Mouse (Mus musculus) neural tube, embryonic 12.5 days (tissue): ENCODE data around the gene Hspa13. TPM values are rescaled to one million over a fixed set of nuclear protein-coding genes. Genes with fewer than 3 reads are reported as not detected.

Experiments
- ATAC-seq: fragments of 200-750 bp; cut with Nextera tagmentation; 2 replicates; pipeline ENCODE4 v1.8.0; 2017; ENCODE audit warnings: low read depth, mild to moderate bottlenecking, moderate TSS enrichment, moderate library complexity; ENCODE audit not compliant: low FRiP score
- H3K27ac ChIP-seq: fragments of 300-500 bp; sonication (generic); 2 replicates; pipeline ENCODE4 v1.5.1; 2016
- H3K27me3 ChIP-seq: fragments of 300-500 bp; sonication (generic); replicated peaks from 2 replicates; pipeline ENCODE4 v1.6.1; 2016; ENCODE audit warnings: mild to moderate bottlenecking
- H3K36me3 ChIP-seq: fragments of 300-500 bp; sonication (generic); 2 replicates; pipeline ENCODE4 v1.6.1; 2016; ENCODE audit warnings: mild to moderate bottlenecking
- H3K4me1 ChIP-seq: fragments of 300-500 bp; sonication (generic); 2 replicates; pipeline ENCODE4 v1.6.1; 2016
- H3K4me2 ChIP-seq: fragments of 300-500 bp; sonication (generic); replicated peaks from 2 replicates; pipeline ENCODE4 v1.6.1; 2016; ENCODE audit warnings: mild to moderate bottlenecking
- H3K4me3 ChIP-seq: fragments of 300-500 bp; sonication (generic); 2 replicates; pipeline ENCODE4 v1.5.1; 2016
- H3K9ac ChIP-seq: fragments of 300-500 bp; sonication (generic); 2 replicates; pipeline ENCODE4 v1.6.1; 2016; ENCODE audit warnings: mild to moderate bottlenecking
- H3K9me3 ChIP-seq: fragments of 300-500 bp; sonication (generic); 2 replicates; pipeline ENCODE4 v1.6.1; 2016; ENCODE audit warnings: mild to moderate bottlenecking
- WGBS: fragments of 180-500 bp; shearing (Covaris S2); methylation state at CpG from one replicate; pipeline ENCODE4 v1.1.7; 2016; 5-methylcytosine and 5-hydroxymethylcytosine counted together
- polyA plus RNA-seq: library from polyadenylated mRNA; unstranded; fragments of >200 nt; fragmentation: Nextera tagmentation; extraction: Ambion mirVana; gene quantifications from 2 replicates; pipeline ENCODE4 v1.2.1, GENCODE M21; 2016

The Hspa13 gene
- 34.1 and 34.4 TPM in 2 replicates for polyA plus RNA-seq

DNA sequence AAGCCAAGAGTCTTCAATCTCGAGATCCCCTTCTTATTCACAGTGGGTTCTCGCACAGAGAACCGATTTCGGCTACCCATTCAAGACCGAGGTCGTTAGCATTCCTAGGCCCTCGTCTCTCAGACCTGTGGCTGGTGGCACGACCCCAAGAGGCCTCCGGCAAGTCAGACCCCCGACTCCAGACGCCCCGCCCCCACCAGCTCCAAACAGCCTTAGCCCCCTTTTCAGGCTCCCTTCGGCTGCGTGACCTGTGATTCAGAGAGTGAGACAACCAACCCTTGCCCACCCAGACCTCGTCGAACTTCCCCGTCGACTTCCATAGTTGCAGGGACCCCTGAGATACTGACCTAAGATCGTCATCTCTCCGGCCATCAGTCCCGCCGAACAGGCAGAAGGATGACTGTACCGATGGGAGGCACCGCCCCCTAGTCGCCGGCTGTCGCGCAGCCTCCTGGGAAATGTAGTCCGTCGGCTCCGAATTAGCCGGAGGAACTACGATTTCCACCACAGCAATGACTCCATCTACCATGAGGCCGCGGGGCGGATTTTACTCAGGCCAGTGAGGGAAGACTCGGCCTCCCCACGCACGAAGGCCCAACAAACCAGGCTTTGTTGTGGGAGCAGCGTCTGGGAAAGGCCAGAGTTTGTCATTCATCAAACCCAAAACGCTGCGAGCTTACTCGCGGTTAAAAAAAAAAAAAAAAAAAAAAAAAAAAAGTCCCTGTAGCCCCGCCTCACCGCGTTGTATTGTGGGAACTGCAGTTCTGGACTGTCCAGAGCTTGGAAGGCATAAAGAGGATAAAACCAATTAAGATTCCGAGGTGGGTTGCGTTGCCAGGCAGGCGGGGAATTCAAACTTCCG lies at the start of gene Hspa13:
Gene Hspa13 (minus strand): TSS at position 717 of the 862 bp plus-strand sequence.
- no peak within 1 kb of the TSS; the same call in 1 of the 2 replicates for H3K27ac ChIP-seq
- ATAC-seq, result peak; percentile 99
- peak within 1 kb of the TSS; percentile 76 for H3K9ac ChIP-seq
- WGBS, result under 1% methylated on average over 51 of the region's 51 CpGs
- H3K4me3 ChIP-seq, result peak within 1 kb of the TSS; percentile 67
- no peaks in the 10 kb centered on the region for H3K27me3 ChIP-seq
- peaks cover 22% of the 10 kb centered on the region for H3K36me3 ChIP-seq
- no peaks in the 10 kb centered on the region; the same call in none of the 2 replicates for H3K4me1 ChIP-seq
- H3K4me2 ChIP-seq, result peak within 1 kb of the TSS; percentile 65
- no peaks in the 10 kb centered on the region for H3K9me3 ChIP-seq

DNA sequence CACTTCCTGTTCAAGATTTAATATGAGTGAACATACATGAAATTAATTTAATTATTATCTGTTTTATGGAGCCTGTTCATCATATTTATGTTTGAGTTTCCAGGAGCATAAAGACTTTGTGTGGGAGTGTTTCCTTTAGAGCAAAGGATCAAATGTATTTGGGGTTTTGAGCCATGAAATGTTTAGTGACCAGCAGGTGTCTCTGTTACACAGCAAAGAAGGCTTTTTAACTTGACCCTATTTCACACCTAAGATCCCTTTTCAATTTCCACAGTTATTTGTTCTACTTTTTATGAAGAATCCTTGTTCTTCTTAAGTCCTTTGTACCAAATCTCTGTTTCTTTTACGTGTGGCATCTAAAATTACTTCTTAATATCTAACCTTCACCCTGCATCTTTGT lies 12.4 kb upstream of the Hspa13 start:
- Histone ChIP-seq H3K4me1 (no peaks in the 10 kb centered on the region), H3K4me2 (no peak overlapping the region), H3K4me3 (no peak overlapping the region), H3K27ac (no peak overlapping the region), H3K9me3 (no peaks in the 10 kb centered on the region), H3K36me3 (no peaks in the 10 kb centered on the region), H3K27me3 (no peaks in the 10 kb centered on the region), H3K9ac (no peak overlapping the region)
- 61% methylated on average over 1 of the region's 1 CpGs for WGBS
- no peak for ATAC-seq

DNA sequence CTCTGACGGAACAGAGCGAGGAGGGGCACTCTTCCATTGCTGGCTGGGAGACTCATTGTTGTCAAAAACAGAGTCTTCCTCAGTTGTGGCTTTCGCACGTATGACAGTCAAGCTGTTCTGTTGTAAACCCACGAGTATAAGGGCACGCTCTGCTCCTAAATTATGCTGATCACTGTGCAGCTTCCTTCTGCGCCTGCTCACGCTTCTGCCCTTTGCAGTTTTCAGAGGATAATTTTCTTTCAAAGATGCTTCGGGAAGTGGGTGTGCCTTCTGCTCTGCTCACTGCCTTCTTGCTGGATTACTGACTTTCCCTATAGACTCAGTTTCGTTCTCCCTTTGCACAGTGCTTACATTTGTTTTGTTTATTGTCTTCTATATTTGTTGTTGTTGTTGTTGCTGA lies 6.3 kb upstream of the Hspa13 start:
- WGBS, result 90% methylated on average over 10 of the region's 10 CpGs
- Histone ChIP-seq H3K4me3 (no peak overlapping the region), H3K4me1 (no peaks in the 10 kb centered on the region), H3K4me2 (no peak overlapping the region), H3K27ac (no peak overlapping the region), H3K36me3 (no peaks in the 10 kb centered on the region), H3K9ac (no peak overlapping the region), H3K9me3 (no peaks in the 10 kb centered on the region), H3K27me3 (no peaks in the 10 kb centered on the region)
- no peak for ATAC-seq

DNA sequence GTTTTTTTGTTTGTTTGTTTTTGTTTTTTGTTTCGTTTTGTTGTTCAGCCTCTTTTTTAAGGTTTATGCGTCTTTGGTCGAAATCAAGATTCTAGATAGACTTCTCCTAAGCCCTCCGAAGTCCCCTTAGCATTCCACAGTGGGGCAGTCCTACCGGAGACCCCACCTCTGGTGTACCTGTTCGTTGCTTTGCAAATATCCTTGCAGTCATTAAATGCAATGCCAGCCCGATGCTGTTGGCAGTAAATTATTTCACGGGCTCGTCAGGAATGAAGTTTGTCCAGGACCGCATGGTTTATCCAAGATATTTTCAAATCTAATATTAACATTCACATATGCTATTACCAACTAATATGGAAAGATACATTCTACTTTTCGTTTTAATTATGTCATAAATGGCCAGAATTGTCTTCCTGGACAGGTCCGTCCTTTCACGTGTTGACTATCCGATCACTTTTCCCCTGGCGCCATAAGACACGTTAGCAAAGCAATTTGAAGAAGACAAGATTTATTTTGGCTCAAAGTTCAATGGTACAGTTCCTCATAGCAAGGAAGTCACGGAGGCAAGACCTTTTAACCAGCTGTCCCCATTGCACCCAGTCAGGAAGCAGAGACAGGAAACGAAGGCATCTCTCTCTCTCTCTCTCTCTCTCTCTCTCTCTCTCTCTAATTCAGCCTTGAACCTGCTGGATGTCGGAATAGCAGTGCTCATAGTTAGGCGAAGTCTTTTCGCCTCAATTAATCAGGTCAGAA lies 522 bp upstream of the Hspa13 start:
- Histone ChIP-seq H3K4me3 (peak overlapping the region; percentile 67), H3K27ac (no peak overlapping the region), H3K36me3 (peaks cover 21% of the 10 kb centered on the region), H3K27me3 (no peaks in the 10 kb centered on the region), H3K9ac (peak overlapping the region; percentile 1; the same call in 1 of the 2 replicates), H3K4me2 (peak overlapping the region; percentile 55), H3K4me1 (no peaks in the 10 kb centered on the region; the same call in none of the 2 replicates), H3K9me3 (no peaks in the 10 kb centered on the region)
- 23% methylated on average over 21 of the region's 21 CpGs for WGBS
- peak; percentile 62 for ATAC-seq

DNA sequence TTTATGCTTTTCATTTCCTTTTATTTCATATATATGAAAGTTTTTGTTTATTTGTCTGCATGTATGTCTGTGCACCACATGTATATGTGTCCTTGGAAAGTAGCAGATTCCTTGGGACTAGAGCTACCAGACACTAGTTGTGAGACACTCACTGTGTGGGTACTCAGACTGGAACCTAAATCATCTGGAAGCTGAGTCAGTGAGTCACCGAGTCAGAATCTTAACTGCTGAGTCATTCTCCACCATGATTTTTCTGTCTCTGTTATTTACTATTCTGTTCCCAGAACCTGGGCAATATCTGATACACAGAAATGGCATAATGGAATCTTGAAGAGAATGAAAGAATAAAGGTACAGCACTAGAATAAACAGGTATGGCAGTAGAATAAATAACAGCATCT lies 14.0 kb downstream of the Hspa13 start:
- H3K9me3 ChIP-seq, result no peaks in the 10 kb centered on the region
- 81% methylated on average over 1 of the region's 1 CpGs for WGBS
- peaks cover 23% of the 10 kb centered on the region for H3K36me3 ChIP-seq
- H3K4me1 ChIP-seq, result no peaks in the 10 kb centered on the region
- no peak overlapping the region for H3K4me3 ChIP-seq
- H3K27ac ChIP-seq, result no peak overlapping the region
- H3K9ac ChIP-seq, result no peak overlapping the region
- H3K27me3 ChIP-seq, result no peaks in the 10 kb centered on the region
- no peak for ATAC-seq
- H3K4me2 ChIP-seq, result no peak overlapping the region

DNA sequence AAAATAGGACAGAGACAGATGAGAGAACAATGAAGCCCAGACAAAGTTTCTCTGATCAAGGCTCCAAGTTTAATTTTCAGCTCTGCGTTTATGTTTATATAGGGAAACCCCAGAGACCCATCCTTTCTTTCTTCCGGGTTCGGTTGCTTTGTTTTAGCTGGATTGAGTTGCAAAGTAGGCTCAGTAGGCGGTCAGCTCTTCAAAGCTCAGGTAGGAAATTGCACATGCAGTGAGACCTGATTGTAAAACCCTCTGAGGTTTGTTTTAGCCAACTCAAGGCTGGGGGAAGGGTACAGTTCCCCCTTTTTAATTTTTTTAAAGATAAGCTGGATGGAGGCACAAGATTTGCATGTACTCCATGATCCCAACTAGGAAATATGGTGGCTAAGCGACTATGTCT lies 16.8 kb downstream of the Hspa13 start:
- no peak for ATAC-seq
- no peaks in the 10 kb centered on the region for H3K27me3 ChIP-seq
- WGBS, result 44% methylated on average over 5 of the region's 5 CpGs

DNA sequence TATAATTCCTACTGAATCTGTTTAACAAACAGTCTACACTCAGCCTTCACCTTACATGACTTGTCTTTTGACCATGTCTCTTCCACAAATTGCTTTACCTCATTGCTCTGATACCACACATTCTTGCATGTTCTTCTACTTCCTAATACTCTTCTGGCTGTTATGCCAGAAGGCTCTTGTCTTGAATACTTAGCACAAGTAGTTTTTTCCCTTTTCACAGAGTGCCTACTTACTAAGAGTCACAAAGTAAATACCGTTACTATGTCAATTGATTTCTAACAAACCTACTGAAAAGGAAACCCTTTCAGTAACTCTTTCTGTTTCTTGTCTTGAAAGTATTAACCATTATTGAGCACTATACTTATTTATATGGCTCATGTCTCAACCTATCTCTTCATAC lies 18.0 kb downstream of the Hspa13 start:
- no peak overlapping the region for H3K9ac ChIP-seq
- 94% methylated on average over 1 of the region's 1 CpGs for WGBS
- H3K36me3 ChIP-seq, result no peaks in the 10 kb centered on the region
- no peak overlapping the region for H3K4me2 ChIP-seq
- no peak overlapping the region for H3K27ac ChIP-seq
- no peaks in the 10 kb centered on the region for H3K4me1 ChIP-seq
- no peaks in the 10 kb centered on the region for H3K9me3 ChIP-seq
- no peak for ATAC-seq
- no peak overlapping the region for H3K4me3 ChIP-seq
- no peaks in the 10 kb centered on the region for H3K27me3 ChIP-seq

More for the DNA sequence above, 16.8 kb downstream of the Hspa13 start:
- Histone ChIP-seq H3K9me3 (no peaks in the 10 kb centered on the region), H3K4me3 (no peak overlapping the region), H3K27ac (no peak overlapping the region), H3K4me1 (no peaks in the 10 kb centered on the region), H3K4me2 (no peak overlapping the region), H3K9ac (no peak overlapping the region), H3K36me3 (peaks cover 4% of the 10 kb centered on the region; the same call in 1 of the 2 replicates)

DNA sequence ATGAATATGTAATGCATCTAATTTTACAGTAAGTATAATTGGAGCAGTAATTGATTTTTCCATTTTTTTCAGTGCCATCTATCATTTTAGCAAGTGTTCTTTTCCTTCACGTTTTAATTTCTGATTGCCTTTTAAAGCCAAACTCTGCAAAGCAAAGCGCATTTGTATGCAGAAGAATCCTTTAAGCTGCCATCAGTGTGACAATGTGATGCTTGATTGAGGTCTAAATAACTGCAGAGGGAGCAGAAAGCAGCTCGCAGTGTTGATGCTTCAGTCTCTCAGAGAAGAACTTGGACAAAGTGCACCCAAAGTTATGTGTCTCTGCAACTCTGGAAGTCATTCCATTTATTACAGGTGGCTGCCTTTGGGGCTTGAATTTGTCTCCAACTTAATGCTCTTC lies 22.9 kb downstream of the Hspa13 start:
- H3K27me3 ChIP-seq, result no peaks in the 10 kb centered on the region
- H3K9ac ChIP-seq, result no peak overlapping the region
- H3K4me2 ChIP-seq, result no peak overlapping the region
- H3K9me3 ChIP-seq, result no peaks in the 10 kb centered on the region
- H3K36me3 ChIP-seq, result no peaks in the 10 kb centered on the region
- no peaks in the 10 kb centered on the region for H3K4me1 ChIP-seq
- H3K27ac ChIP-seq, result no peak overlapping the region
- ATAC-seq, result no peak
- H3K4me3 ChIP-seq, result no peak overlapping the region
- WGBS, result 69% methylated on average over 3 of the region's 3 CpGs

DNA sequence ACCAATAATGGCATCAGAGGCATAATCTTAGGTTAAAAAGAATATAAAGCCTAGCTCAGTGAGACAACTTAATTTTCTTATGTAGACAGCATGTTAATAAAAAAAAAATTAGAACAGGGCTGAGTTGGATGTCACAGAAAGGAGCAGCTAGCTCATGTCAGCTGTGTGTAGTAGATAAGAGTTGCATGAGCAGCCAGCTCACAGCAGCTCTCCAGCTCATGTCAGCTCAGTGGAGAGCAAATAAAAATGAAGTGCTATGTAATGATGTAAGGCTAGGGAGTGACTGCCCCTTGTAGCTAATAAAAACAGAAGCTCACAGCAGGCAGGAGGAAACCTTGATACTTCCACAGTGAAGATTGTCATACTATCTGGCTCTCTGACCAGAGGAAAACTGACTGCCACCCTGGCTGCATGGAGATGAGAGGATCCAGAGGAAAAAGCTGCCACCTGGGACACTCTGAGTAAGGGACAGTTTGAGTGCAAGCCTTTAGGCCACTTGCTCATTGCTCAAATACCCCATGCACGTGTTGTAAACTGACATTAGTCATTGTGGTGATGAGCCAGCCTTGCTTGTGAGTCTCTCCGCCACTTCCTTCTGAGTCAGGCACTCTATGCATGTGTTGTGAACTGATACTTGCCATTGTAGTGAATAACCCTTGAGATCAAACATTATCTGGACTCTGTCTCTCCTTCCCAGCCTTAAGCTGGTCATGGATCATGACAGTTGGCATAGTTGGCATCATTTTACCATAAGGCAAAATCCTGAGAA lies 49.3 kb downstream of the Hspa13 start:
- no peak overlapping the region for H3K9ac ChIP-seq
- H3K4me1 ChIP-seq, result no peaks in the 10 kb centered on the region
- no peaks in the 10 kb centered on the region for H3K27me3 ChIP-seq
- no peak overlapping the region for H3K4me3 ChIP-seq
- H3K9me3 ChIP-seq, result no peaks in the 10 kb centered on the region
- H3K4me2 ChIP-seq, result no peak overlapping the region
- no peak for ATAC-seq
- no peaks in the 10 kb centered on the region for H3K36me3 ChIP-seq
- H3K27ac ChIP-seq, result no peak overlapping the region
- WGBS, result 58% methylated on average over 2 of the region's 2 CpGs

DNA sequence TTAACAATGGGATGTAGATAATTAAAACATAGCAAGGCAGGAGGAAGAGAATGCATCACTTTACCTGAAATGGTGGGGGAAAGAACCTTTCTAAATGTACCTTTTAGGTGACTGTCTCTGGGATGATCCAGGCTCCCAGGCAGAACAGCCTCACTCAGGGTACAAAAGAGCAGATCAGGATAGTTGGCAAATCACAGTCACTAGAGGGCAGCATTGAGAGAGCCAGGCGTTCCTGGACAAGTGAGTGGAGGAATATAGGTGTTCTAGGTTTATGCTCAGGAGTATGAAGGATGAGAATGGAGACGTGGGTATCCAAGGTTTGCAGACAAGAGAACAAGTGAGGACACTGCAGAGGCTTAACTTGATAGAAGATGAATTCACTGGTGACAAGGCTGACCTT lies 70.7 kb downstream of the Hspa13 start:
- WGBS, result 25% methylated on average over 2 of the region's 2 CpGs
- Histone ChIP-seq H3K36me3 (no peaks in the 10 kb centered on the region), H3K4me3 (no peak overlapping the region), H3K4me1 (no peaks in the 10 kb centered on the region), H3K9me3 (no peaks in the 10 kb centered on the region), H3K27ac (no peak overlapping the region), H3K27me3 (no peaks in the 10 kb centered on the region), H3K4me2 (no peak overlapping the region), H3K9ac (no peak overlapping the region)
- ATAC-seq, result peak; percentile 85
